Mouse (Mus musculus): ENCODE measurements around the gene Clic3. TPM values are rescaled to one million over a fixed set of nuclear protein-coding genes. Genes with fewer than 3 reads are reported as not detected.

Clic3 gene
- polyA plus RNA-seq, 1 experiment from 2014 or later: 2.2 TPM

GRCm38 (mm10) chr2:25427256-25427655, 29.4 kb upstream of the Clic3 start:
- ATAC-seq (ENCODE audit: low FRiP score): no peak
- Histone ChIP-seq H3K9me3 (ENCODE audit: control insufficient read depth, low read length) (no peaks in the 10 kb centered on the region), H3K4me3 (replicated peaks; ENCODE audit: low read length) (no peak overlapping the region), H3K9ac (no peak overlapping the region), H3K4me2 (replicated peaks) (no peak overlapping the region), H3K27ac (no peak overlapping the region), H3K4me1 (replicated peaks; ENCODE audit: control insufficient read depth, insufficient read depth, low read length) (peaks cover 29% of the 10 kb centered on the region), H3K27me3 (ENCODE audit: control insufficient read depth, insufficient read depth, low read length) (peaks cover 10% of the 10 kb centered on the region; the same call in 1 of the 2 replicates), H3K36me3 (replicated peaks; ENCODE audit: control insufficient read depth, insufficient read depth) (no peaks in the 10 kb centered on the region)
- 90% methylated on average over 5 of the region's 5 CpGs for WGBS
- DNase-seq (ENCODE audit: low spot score): no peak

- under 1% methylated on average over 65 of the region's 89 CpGs for WGBS
- Histone ChIP-seq H3K4me1 (replicated peaks; ENCODE audit: control insufficient read depth, insufficient read depth, low read length) (peaks cover 29% of the 10 kb centered on the region), H3K9ac (peak within 1 kb of the TSS; percentile 93), H3K4me3 (replicated peaks; ENCODE audit: low read length) (peak within 1 kb of the TSS; percentile 91), H3K36me3 (replicated peaks; ENCODE audit: control insufficient read depth, insufficient read depth) (peaks cover 10% of the 10 kb centered on the region), H3K4me2 (replicated peaks) (peak within 1 kb of the TSS; percentile 86), H3K9me3 (ENCODE audit: control insufficient read depth, low read length) (no peaks in the 10 kb centered on the region), H3K27me3 (ENCODE audit: control insufficient read depth, insufficient read depth, low read length) (peaks cover 4% of the 10 kb centered on the region; the same call in 1 of the 2 replicates), H3K27ac (peak within 1 kb of the TSS; percentile 84)
- DNase-seq (ENCODE audit: low spot score): peak; percentile 97
- ATAC-seq (ENCODE audit: low FRiP score): peak; percentile 93
These were observed 28.0 kb upstream of the Clic3 start, which contains the start of gene Abca2 for GRCm38 (mm10) chr2:25428442-25429236. Gene Abca2 (plus strand): TSS chr2:25428703.

- H3K27ac ChIP-seq: peak overlapping the region; percentile 84; the same call in 1 of the 2 replicates
- peak overlapping the region; percentile 86 for H3K4me2 ChIP-seq (replicated peaks)
- peak overlapping the region; percentile 93 for H3K9ac ChIP-seq
- H3K9me3 ChIP-seq (ENCODE audit: control insufficient read depth, low read length): no peaks in the 10 kb centered on the region
- peaks cover 19% of the 10 kb centered on the region for H3K36me3 ChIP-seq (replicated peaks; ENCODE audit: control insufficient read depth, insufficient read depth)
- 70% methylated on average over 5 of the region's 5 CpGs for WGBS
- H3K4me3 ChIP-seq (replicated peaks; ENCODE audit: low read length): peak overlapping the region; percentile 91
- no peak for ATAC-seq (ENCODE audit: low FRiP score)
- H3K27me3 ChIP-seq (ENCODE audit: control insufficient read depth, insufficient read depth, low read length): 0 out of 2 replicates have a peak, but pooled peaks cover 4% of the 10 kb centered on the region
- DNase-seq (ENCODE audit: low spot score): no peak
- peaks cover 29% of the 10 kb centered on the region for H3K4me1 ChIP-seq (replicated peaks; ENCODE audit: control insufficient read depth, insufficient read depth, low read length)
These were observed 27.0 kb upstream of the Clic3 start for GRCm38 (mm10) chr2:25429435-25430180.

GRCm38 (mm10) chr2:25430395-25431233, 26.0 kb upstream of the Clic3 start:
- DNase-seq (ENCODE audit: low spot score): no peak
- Histone ChIP-seq H3K36me3 (replicated peaks; ENCODE audit: control insufficient read depth, insufficient read depth) (peaks cover 27% of the 10 kb centered on the region), H3K27ac (0 out of 2 replicates have a peak overlapping the region, but pooled peaks have one; percentile 5), H3K4me3 (replicated peaks; ENCODE audit: low read length) (0 out of 2 replicates have a peak overlapping the region, but pooled peaks have one; percentile 2), H3K9ac (peak overlapping the region; percentile 36), H3K4me2 (replicated peaks) (peak overlapping the region; percentile 86), H3K27me3 (ENCODE audit: control insufficient read depth, insufficient read depth, low read length) (no peaks in the 10 kb centered on the region), H3K9me3 (ENCODE audit: control insufficient read depth, low read length) (no peaks in the 10 kb centered on the region), H3K4me1 (replicated peaks; ENCODE audit: control insufficient read depth, insufficient read depth, low read length) (peaks cover 29% of the 10 kb centered on the region)
- ATAC-seq (ENCODE audit: low FRiP score): no peak
- 51% methylated on average over 17 of the region's 17 CpGs for WGBS

GRCm38 (mm10) chr2:25431308-25431855, 25.3 kb upstream of the Clic3 start:
- H3K9ac ChIP-seq: peak overlapping the region; percentile 36
- 0 out of 2 replicates have a peak overlapping the region, but pooled peaks have one; percentile 2 for H3K4me3 ChIP-seq (replicated peaks; ENCODE audit: low read length)
- ATAC-seq (ENCODE audit: low FRiP score): no peak

GRCm38 (mm10) chr2:25432326-25433098, 24.1 kb upstream of the Clic3 start:
- no peaks in the 10 kb centered on the region for H3K9me3 ChIP-seq (ENCODE audit: control insufficient read depth, low read length)
- H3K36me3 ChIP-seq (replicated peaks; ENCODE audit: control insufficient read depth, insufficient read depth): peaks cover 46% of the 10 kb centered on the region
- H3K9ac ChIP-seq: no peak overlapping the region
- H3K4me1 ChIP-seq (replicated peaks; ENCODE audit: control insufficient read depth, insufficient read depth, low read length): peaks cover 29% of the 10 kb centered on the region
- no peaks in the 10 kb centered on the region for H3K27me3 ChIP-seq (ENCODE audit: control insufficient read depth, insufficient read depth, low read length)
- ATAC-seq (ENCODE audit: low FRiP score): no peak
- H3K27ac ChIP-seq: no peak overlapping the region
- H3K4me2 ChIP-seq (replicated peaks): no peak overlapping the region
- DNase-seq (ENCODE audit: low spot score): no peak
- WGBS: 85% methylated on average over 11 of the region's 11 CpGs
- no peak overlapping the region for H3K4me3 ChIP-seq (replicated peaks; ENCODE audit: low read length)

More at GRCm38 (mm10) chr2:25431308-25431855, 25.3 kb upstream of the Clic3 start:
- DNase-seq (ENCODE audit: low spot score): no peak
- Histone ChIP-seq H3K4me1 (replicated peaks; ENCODE audit: control insufficient read depth, insufficient read depth, low read length) (peaks cover 29% of the 10 kb centered on the region), H3K27ac (0 out of 2 replicates have a peak overlapping the region, but pooled peaks have one; percentile 5), H3K4me2 (replicated peaks) (peak overlapping the region; percentile 86), H3K27me3 (ENCODE audit: control insufficient read depth, insufficient read depth, low read length) (no peaks in the 10 kb centered on the region), H3K36me3 (replicated peaks; ENCODE audit: control insufficient read depth, insufficient read depth) (peaks cover 34% of the 10 kb centered on the region), H3K9me3 (ENCODE audit: control insufficient read depth, low read length) (no peaks in the 10 kb centered on the region)
- 31% methylated on average over 6 of the region's 6 CpGs for WGBS

- peaks cover 51% of the 10 kb centered on the region for H3K36me3 ChIP-seq (replicated peaks; ENCODE audit: control insufficient read depth, insufficient read depth)
- no peak overlapping the region for H3K4me2 ChIP-seq (replicated peaks)
- 91% methylated on average over 17 of the region's 17 CpGs for WGBS
These were observed 23.5 kb upstream of the Clic3 start for GRCm38 (mm10) chr2:25433101-25433500.

GRCm38 (mm10) chr2:25434292-25434691, 22.3 kb upstream of the Clic3 start:
- no peak overlapping the region for H3K4me3 ChIP-seq (replicated peaks; ENCODE audit: low read length)
- no peak overlapping the region for H3K27ac ChIP-seq
- H3K4me2 ChIP-seq (replicated peaks): no peak overlapping the region
- no peaks in the 10 kb centered on the region for H3K27me3 ChIP-seq (ENCODE audit: control insufficient read depth, insufficient read depth, low read length)
- DNase-seq (ENCODE audit: low spot score): no peak
- no peaks in the 10 kb centered on the region for H3K9me3 ChIP-seq (ENCODE audit: control insufficient read depth, low read length)
- WGBS: 86% methylated on average over 8 of the region's 8 CpGs
- ATAC-seq (ENCODE audit: low FRiP score): no peak
- no peak overlapping the region for H3K9ac ChIP-seq
- H3K4me1 ChIP-seq (replicated peaks; ENCODE audit: control insufficient read depth, insufficient read depth, low read length): peaks cover 25% of the 10 kb centered on the region
- H3K36me3 ChIP-seq (replicated peaks; ENCODE audit: control insufficient read depth, insufficient read depth): peaks cover 63% of the 10 kb centered on the region

More at GRCm38 (mm10) chr2:25433101-25433500, 23.5 kb upstream of the Clic3 start:
- Histone ChIP-seq H3K27me3 (ENCODE audit: control insufficient read depth, insufficient read depth, low read length) (no peaks in the 10 kb centered on the region), H3K4me3 (replicated peaks; ENCODE audit: low read length) (no peak overlapping the region), H3K27ac (no peak overlapping the region), H3K9me3 (ENCODE audit: control insufficient read depth, low read length) (no peaks in the 10 kb centered on the region), H3K4me1 (replicated peaks; ENCODE audit: control insufficient read depth, insufficient read depth, low read length) (peaks cover 29% of the 10 kb centered on the region), H3K9ac (no peak overlapping the region)
- DNase-seq (ENCODE audit: low spot score) (no peak), ATAC-seq (ENCODE audit: low FRiP score) (no peak)

All from hindbrain, embryonic 14.5 days (tissue).